8 mouse cellular contexts compared by ENCODE assay signal in the genomic region with DNA sequence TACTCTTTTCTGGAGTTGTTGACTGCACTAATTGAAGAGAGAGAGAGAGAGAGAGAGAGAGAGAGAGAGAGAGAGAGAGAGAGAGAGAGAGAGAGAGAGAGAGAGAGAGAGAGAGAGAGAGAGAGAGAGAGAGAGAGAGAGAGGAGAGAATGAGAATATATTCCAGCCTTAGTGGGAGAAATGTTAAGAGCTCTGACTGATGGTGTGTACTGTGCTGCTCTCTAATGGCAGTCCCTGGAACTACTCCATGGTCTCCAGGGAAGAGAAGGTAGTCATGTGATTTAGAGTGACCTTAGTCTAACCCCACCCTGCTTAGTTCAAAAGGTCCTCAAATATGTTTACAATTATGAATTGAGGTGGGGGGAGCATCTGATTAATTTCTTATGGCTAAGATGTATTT.
DNase-seq lines count a peak whose midpoint lies in the region; ATAC-seq lines count a peak whose summit lies in the region.
"Not testable (repeated sequence)": the region's sequence is repeated elsewhere in the genome, so short reads cannot be mapped to it uniquely, and the experiment has no call there.

No protein-coding gene starts in this region.

- DNase-seq in A20 (ENCODE audit: low read depth, low spot score) = peak; percentile 70
- DNase-seq in adrenal gland, adult 8-10 months = peak; percentile 35
- peak; percentile 76 for DNase-seq in embryo, embryonic 11 days
- peak; percentile 78 to 86 for DNase-seq in left cerebral cortex, postnatal 14 days (ENCODE audit: low spot score in 2 of 2)
- DNase-seq in spleen, adult 12 weeks (ENCODE audit: low spot score) = peak; percentile 36

- not testable (repeated sequence) for H3K4me3 ChIP-seq in intestine, embryonic 16.5 days (ENCODE audit: low read length)

- H3K4me1 ChIP-seq in intestine, embryonic 16.5 days (ENCODE audit: control insufficient read depth, insufficient read depth, low read length) = not testable (repeated sequence)

- H3K27ac ChIP-seq in intestine, embryonic 16.5 days (ENCODE audit: low read length) = not testable (repeated sequence)

- H3K9me3 ChIP-seq in intestine, embryonic 16.5 days (ENCODE audit: control insufficient read depth, low read length) = not testable (repeated sequence)

- not testable (repeated sequence) for H3K9ac ChIP-seq in intestine, embryonic 16.5 days (ENCODE audit: low read depth, low read length)

- ATAC-seq in granulocyte monocyte progenitor cell, adult 5-6 weeks (replicated peaks; ENCODE audit: poor library complexity, severe bottlenecking) = peak; percentile 72
- 0 out of 2 replicates have a peak, but pooled peaks have one; percentile 44 for ATAC-seq in intestine, embryonic 16.5 days
- ATAC-seq in megakaryocyte-erythroid progenitor cell, adult 5-6 weeks (replicated peaks; ENCODE audit: low FRiP score, low TSS enrichment, poor library complexity, severe bottlenecking) = peak; percentile 94

- intact Hi-C loops in left cerebral cortex, postnatal 14 days (cut with DNase I) = loop anchor here (2.0 kb wide), 1 partner anchor 213 kb away; no protein-coding TSS in a partner anchor

- not testable (repeated sequence) for H3K27me3 ChIP-seq in intestine, embryonic 16.5 days (replicated peaks; ENCODE audit: control insufficient read depth, insufficient read depth, low read length)

- not testable (repeated sequence) for H3K36me3 ChIP-seq in intestine, embryonic 16.5 days (ENCODE audit: control insufficient read depth, insufficient read depth, low read length)

- not testable (repeated sequence) for H3K4me2 ChIP-seq in intestine, embryonic 16.5 days (ENCODE audit: low read depth, low read length)

Comparison
In these comparisons a context has a peak if more than half of its experiments do, and no peak if none do; other contexts are left out.
1. ATAC-seq: peak in every context shown above with its lines; median percentile 94 in megakaryocyte-erythroid progenitor cell, adult 5-6 weeks; 72 in granulocyte monocyte progenitor cell, adult 5-6 weeks; 44 in intestine, embryonic 16.5 days.